Comparison of ENCODE assay signal across 19 mouse cellular contexts in the genomic region with DNA sequence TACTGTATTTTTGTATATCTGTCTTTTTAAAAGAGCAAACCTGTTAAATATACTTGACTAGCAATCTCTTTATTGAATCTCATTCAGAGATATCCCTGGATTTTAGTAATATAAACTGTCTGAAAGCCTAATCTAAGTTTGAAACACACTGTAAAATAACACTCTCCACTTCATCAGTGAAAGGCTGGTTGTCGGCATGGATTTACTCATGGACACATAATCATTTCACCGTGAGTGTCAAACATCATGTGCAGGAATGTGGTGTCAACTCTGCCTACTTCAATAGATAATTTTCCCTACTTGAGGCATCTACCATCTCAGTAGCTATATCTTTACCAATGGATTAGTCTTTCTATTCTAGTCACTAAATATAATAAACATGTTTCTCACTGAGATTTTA.
DNase-seq lines count a peak whose midpoint lies in the region; ATAC-seq and TF ChIP-seq lines count a peak whose summit lies in the region.
"Had no signal": no experiment of that assay in that cellular context is flagged by ENCODE, and none has a peak within 500 bp of the region (broad histone marks: within the 10 kb centered on the region; RNA-seq: fewer than 3 reads in every experiment).

No protein-coding gene starts in this region.

- TF ChIP-seq CTCF in lung, embryonic 14.5 days (IDR thresholded peaks at IDR 0.05; ENCODE audit: low read depth) = no peak

- H3K27me3 ChIP-seq in lung, embryonic 14.5 days (ENCODE audit: insufficient read depth, low read length) = no peaks in the 10 kb centered on the region
- H3K27me3 ChIP-seq: CH12.LX had no signal

- DNase-seq in lung, embryonic 14.5 days = peak; percentile 70
- DNase-seq in lung, adult 18-20 months = no peak
- DNase-seq in lung, postnatal 10 days = peak; percentile 13
- DNase-seq in lung, postnatal 25 days (ENCODE audit: low spot score) = no peak
- DNase-seq: adrenal gland, adult 2 months; adrenal gland, adult 8-10 months; adrenal gland, postnatal 10 days; adrenal gland, postnatal 14 days; adrenal gland, postnatal 25 days; adrenal gland, postnatal 36 days; B cell, adult 2 months; cerebellum, adult 11 months; cerebellum, adult 11-12 months; cerebellum, adult 18-20 months had no signal

- no peak overlapping the region for H3K4me3 ChIP-seq in lung, embryonic 14.5 days (ENCODE audit: low read depth, low read length)

- no peak overlapping the region for H3K27ac ChIP-seq in lung, embryonic 14.5 days (ENCODE audit: low read depth)

- no peaks in the 10 kb centered on the region for H3K36me3 ChIP-seq in lung, embryonic 14.5 days (ENCODE audit: insufficient read depth)
- H3K36me3 ChIP-seq: G1E had no signal

- peak; percentile 56; the same call in 1 of the 2 replicates for ATAC-seq in lung, embryonic 14.5 days (ENCODE audit: insufficient read depth)
- ATAC-seq: activated CD4-positive, CD25-positive, alpha-beta regulatory T cell, adult 4 months; CD4-positive, CD25-positive, alpha-beta regulatory T cell, adult 4 months; Patski had no signal

- no peaks in the 10 kb centered on the region for H3K4me1 ChIP-seq in lung, embryonic 14.5 days (ENCODE audit: insufficient read depth)

- no peaks in the 10 kb centered on the region for H3K9me3 ChIP-seq in lung, embryonic 14.5 days (ENCODE audit: low read depth, low read length)
- H3K9me3 ChIP-seq: G1E had no signal

- H3K9ac ChIP-seq in lung, embryonic 14.5 days = no peak overlapping the region

- H3K4me2 ChIP-seq in lung, embryonic 14.5 days = no peak overlapping the region

- 22% methylated on average over 2 of the region's 2 CpGs for WGBS in lung, embryonic 14.5 days

Comparison
In these comparisons a context has a peak if more than half of its experiments do, and no peak if none do; other contexts are left out.
1. DNase-seq: peak in lung, embryonic 14.5 days (single experiment) and lung, postnatal 10 days (single experiment); none in lung, adult 18-20 months (0 of 2) and lung, postnatal 25 days (single experiment).